Mouse (Mus musculus) lung, embryonic 15.5 days (tissue): ENCODE results near the gene Tox3. TPM values are rescaled to one million over a fixed set of nuclear protein-coding genes. Genes with fewer than 3 reads are reported as not detected.

Experiments used
- ATAC-seq: fragments of 200-750 bp; cut with Nextera tagmentation; 2 replicates; pipeline ENCODE4 v1.8.0; 2017; ENCODE audit warnings: moderate number of reproducible peaks, borderline replicate concordance; ENCODE audit not compliant: low FRiP score, low TSS enrichment; ENCODE audit errors: extremely low read depth
- H3K27ac ChIP-seq: fragments of 300-500 bp; sonication (generic); 2 replicates; pipeline ENCODE4 v1.5.1; 2015; ENCODE audit warnings: moderate library complexity, mild to moderate bottlenecking, inconsistent platforms
- H3K27me3 ChIP-seq: fragments of 300-500 bp; sonication (generic); 2 replicates; pipeline ENCODE4 v1.6.1; 2015; ENCODE audit warnings: inconsistent platforms
- H3K36me3 ChIP-seq: fragments of 300-500 bp; sonication (generic); 2 replicates; pipeline ENCODE4 v1.6.1; 2015; ENCODE audit warnings: inconsistent platforms
- H3K4me1 ChIP-seq: fragments of 300-500 bp; sonication (generic); 2 replicates; pipeline ENCODE4 v1.6.1; 2015; ENCODE audit warnings: inconsistent platforms
- H3K4me2 ChIP-seq: fragments of 300-500 bp; sonication (generic); 2 replicates; pipeline ENCODE4 v1.6.1; 2015; ENCODE audit warnings: inconsistent platforms, mild to moderate bottlenecking, moderate library complexity
- H3K4me3 ChIP-seq: fragments of 300-500 bp; sonication (generic); 2 replicates; pipeline ENCODE4 v1.5.1; 2015; ENCODE audit warnings: mild to moderate bottlenecking, inconsistent platforms
- H3K9ac ChIP-seq: fragments of 300-500 bp; sonication (generic); 2 replicates; pipeline ENCODE4 v1.6.1; 2015; ENCODE audit warnings: inconsistent platforms
- H3K9me3 ChIP-seq: fragments of 300-500 bp; sonication (generic); 2 replicates; pipeline ENCODE4 v1.6.1; 2016; ENCODE audit warnings: inconsistent platforms
- whole genome bisulfite sequencing: fragments of 180-500 bp; shearing (Covaris S2); methylation state at CpG from one replicate; pipeline ENCODE4 v1.1.7; 2015; 5-methylcytosine and 5-hydroxymethylcytosine counted together
- polyA plus RNA-seq: library from polyadenylated mRNA; unstranded; fragments of >200 nt; fragmentation: Nextera tagmentation; extraction: Ambion mirVana; gene quantifications from 2 replicates; pipeline ENCODE4 v1.2.1, GENCODE M21; 2015

The Tox3 gene
- polyA plus RNA-seq, 1 experiment from 2014 or later: 5.6 TPM

GRCm38 (mm10) chr8:90314312-90314711, 33.8 kb downstream of the Tox3 start:
- no peak for ATAC-seq
- Histone ChIP-seq H3K4me2 (no peak overlapping the region), H3K27ac (no peak overlapping the region), H3K4me1 (no peaks in the 10 kb centered on the region), H3K36me3 (no peaks in the 10 kb centered on the region), H3K27me3 (no peaks in the 10 kb centered on the region), H3K9ac (no peak overlapping the region), H3K4me3 (no peak overlapping the region), H3K9me3 (no peaks in the 10 kb centered on the region)
- WGBS: 80% methylated on average over 7 of the region's 7 CpGs

GRCm38 (mm10) chr8:90302951-90303350, 45.2 kb downstream of the Tox3 start:
- H3K4me3 ChIP-seq: no peak overlapping the region
- no peaks in the 10 kb centered on the region for H3K36me3 ChIP-seq
- no peaks in the 10 kb centered on the region for H3K27me3 ChIP-seq
- H3K4me2 ChIP-seq: peak overlapping the region; percentile 23
- H3K4me1 ChIP-seq: peaks cover 17% of the 10 kb centered on the region
- WGBS: 45% methylated on average over 12 of the region's 12 CpGs
- peaks cover 4% of the 10 kb centered on the region; the same call in 1 of the 2 replicates for H3K9me3 ChIP-seq
- peak; percentile 77; the same call in 1 of the 2 replicates for ATAC-seq
- no peak overlapping the region for H3K9ac ChIP-seq
- H3K27ac ChIP-seq: peak overlapping the region; percentile 69

GRCm38 (mm10) chr8:90302252-90302651, 45.9 kb downstream of the Tox3 start:
- peak overlapping the region; percentile 69 for H3K27ac ChIP-seq
- H3K9ac ChIP-seq: no peak overlapping the region
- peaks cover 17% of the 10 kb centered on the region for H3K4me1 ChIP-seq
- peaks cover 4% of the 10 kb centered on the region; the same call in 1 of the 2 replicates for H3K9me3 ChIP-seq
- no peak overlapping the region for H3K4me3 ChIP-seq
- H3K27me3 ChIP-seq: no peaks in the 10 kb centered on the region
- no peaks in the 10 kb centered on the region for H3K36me3 ChIP-seq
- peak overlapping the region; percentile 23 for H3K4me2 ChIP-seq
- 25% methylated on average over 5 of the region's 5 CpGs for WGBS
- ATAC-seq: peak; percentile 96

GRCm38 (mm10) chr8:90301543-90301942, 46.6 kb downstream of the Tox3 start:
- Histone ChIP-seq H3K4me2 (no peak overlapping the region), H3K27ac (peak overlapping the region; percentile 51), H3K4me1 (peaks cover 17% of the 10 kb centered on the region), H3K36me3 (no peaks in the 10 kb centered on the region), H3K9me3 (no peaks in the 10 kb centered on the region), H3K9ac (no peak overlapping the region), H3K27me3 (no peaks in the 10 kb centered on the region), H3K4me3 (no peak overlapping the region)
- 25% methylated on average over 5 of the region's 5 CpGs for WGBS
- no peak for ATAC-seq

GRCm38 (mm10) chr8:90300973-90301372, 47.2 kb downstream of the Tox3 start:
- H3K4me3 ChIP-seq: no peak overlapping the region
- no peak for ATAC-seq
- 28% methylated on average over 2 of the region's 2 CpGs for WGBS

GRCm38 (mm10) chr8:90294061-90294460, 54.1 kb downstream of the Tox3 start:
- no peak for ATAC-seq
- Histone ChIP-seq H3K9me3 (no peaks in the 10 kb centered on the region), H3K9ac (no peak overlapping the region), H3K4me3 (no peak overlapping the region), H3K36me3 (no peaks in the 10 kb centered on the region), H3K27me3 (no peaks in the 10 kb centered on the region), H3K27ac (no peak overlapping the region), H3K4me2 (no peak overlapping the region), H3K4me1 (0 out of 2 replicates have a peak, but pooled peaks cover 3% of the 10 kb centered on the region)
- WGBS: 57% methylated on average over 3 of the region's 3 CpGs

More at GRCm38 (mm10) chr8:90300973-90301372, 47.2 kb downstream of the Tox3 start:
- Histone ChIP-seq H3K27me3 (no peaks in the 10 kb centered on the region), H3K4me2 (no peak overlapping the region), H3K4me1 (peaks cover 17% of the 10 kb centered on the region), H3K36me3 (no peaks in the 10 kb centered on the region), H3K9me3 (no peaks in the 10 kb centered on the region), H3K27ac (no peak overlapping the region), H3K9ac (no peak overlapping the region)

- Histone ChIP-seq H3K4me3 (no peak overlapping the region), H3K27ac (no peak overlapping the region), H3K4me1 (0 out of 2 replicates have a peak, but pooled peaks cover 3% of the 10 kb centered on the region), H3K9ac (no peak overlapping the region), H3K4me2 (no peak overlapping the region), H3K36me3 (no peaks in the 10 kb centered on the region), H3K9me3 (no peaks in the 10 kb centered on the region), H3K27me3 (no peaks in the 10 kb centered on the region)
- ATAC-seq: no peak
- WGBS: 65% methylated on average over 6 of the region's 6 CpGs
Observed at GRCm38 (mm10) chr8:90290811-90291210, 57.3 kb downstream of the Tox3 start.

GRCm38 (mm10) chr8:90276722-90277121, 71.4 kb downstream of the Tox3 start:
- no peak for ATAC-seq
- no peak overlapping the region for H3K9ac ChIP-seq
- H3K4me3 ChIP-seq: no peak overlapping the region
- no peaks in the 10 kb centered on the region for H3K4me1 ChIP-seq
- no peak overlapping the region for H3K27ac ChIP-seq
- H3K27me3 ChIP-seq: no peaks in the 10 kb centered on the region
- no peaks in the 10 kb centered on the region for H3K36me3 ChIP-seq
- no peaks in the 10 kb centered on the region for H3K9me3 ChIP-seq
- H3K4me2 ChIP-seq: no peak overlapping the region
- whole genome bisulfite sequencing: 80% methylated on average over 9 of the region's 9 CpGs

- Histone ChIP-seq H3K36me3 (no peaks in the 10 kb centered on the region), H3K27me3 (no peaks in the 10 kb centered on the region), H3K4me3 (no peak overlapping the region), H3K4me2 (no peak overlapping the region), H3K27ac (no peak overlapping the region), H3K9ac (no peak overlapping the region), H3K4me1 (peaks cover 6% of the 10 kb centered on the region; the same call in 1 of the 2 replicates), H3K9me3 (no peaks in the 10 kb centered on the region)
- 56% methylated on average over 7 of the region's 7 CpGs for WGBS
- ATAC-seq: no peak
Observed at GRCm38 (mm10) chr8:90273182-90273581, 75.0 kb downstream of the Tox3 start.

GRCm38 (mm10) chr8:90271920-90272319, 76.2 kb downstream of the Tox3 start:
- Histone ChIP-seq H3K4me2 (no peak overlapping the region), H3K27ac (no peak overlapping the region), H3K27me3 (no peaks in the 10 kb centered on the region), H3K9ac (no peak overlapping the region), H3K4me1 (peaks cover 6% of the 10 kb centered on the region; the same call in 1 of the 2 replicates), H3K36me3 (no peaks in the 10 kb centered on the region), H3K9me3 (no peaks in the 10 kb centered on the region), H3K4me3 (no peak overlapping the region)
- WGBS: 92% methylated on average over 10 of the region's 10 CpGs
- no peak for ATAC-seq

- Histone ChIP-seq H3K27ac (no peak overlapping the region), H3K36me3 (no peaks in the 10 kb centered on the region), H3K4me3 (no peak overlapping the region), H3K9me3 (no peaks in the 10 kb centered on the region), H3K4me1 (peaks cover 6% of the 10 kb centered on the region; the same call in 1 of the 2 replicates), H3K4me2 (no peak overlapping the region), H3K9ac (no peak overlapping the region), H3K27me3 (no peaks in the 10 kb centered on the region)
- ATAC-seq: no peak
- WGBS: 44% methylated on average over 12 of the region's 12 CpGs
Observed at GRCm38 (mm10) chr8:90267698-90268256, 80.4 kb downstream of the Tox3 start.

- H3K27me3 ChIP-seq: no peaks in the 10 kb centered on the region
- H3K36me3 ChIP-seq: no peaks in the 10 kb centered on the region
- no peak overlapping the region for H3K27ac ChIP-seq
- no peak overlapping the region for H3K4me3 ChIP-seq
- no peak overlapping the region for H3K4me2 ChIP-seq
- peaks cover 6% of the 10 kb centered on the region; the same call in 1 of the 2 replicates for H3K4me1 ChIP-seq
- no peak overlapping the region for H3K9ac ChIP-seq
- ATAC-seq: no peak
- H3K9me3 ChIP-seq: no peaks in the 10 kb centered on the region
- WGBS: 63% methylated on average over 3 of the region's 3 CpGs
Observed at GRCm38 (mm10) chr8:90266986-90267385, 81.2 kb downstream of the Tox3 start.
